Mouse (Mus musculus): ENCODE results near the gene Sele.

DNA sequence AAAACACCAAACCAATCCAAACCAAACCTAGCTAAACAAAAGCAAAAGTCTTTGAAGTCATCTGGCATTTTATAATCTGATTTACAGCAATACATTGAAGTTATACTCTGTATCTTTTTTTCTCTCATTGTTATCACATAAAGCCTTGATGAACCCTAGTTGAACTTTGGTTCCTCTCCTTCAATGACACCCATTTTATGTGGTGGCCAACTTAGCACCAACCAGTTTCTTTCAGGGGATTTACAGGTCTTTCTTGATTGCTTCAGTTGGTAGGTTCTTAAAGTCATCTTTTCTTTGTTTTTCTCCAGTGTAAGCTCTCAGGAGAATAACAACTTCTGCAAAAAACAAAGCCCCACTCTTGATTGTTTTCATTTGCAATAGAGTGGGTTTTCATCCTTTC lies 21.2 kb downstream of the Sele start:
- no peak for TF ChIP-seq POLR2A (IDR thresholded peaks at IDR 0.05; ENCODE audit: control insufficient read depth in 1 of 2, insufficient read depth in 1 of 2, low read depth in 1 of 2, low read length in 2 of 2, poor library complexity in 1 of 2)
- no peak for TF ChIP-seq MAFK (IDR thresholded peaks at IDR 0.05; ENCODE audit: borderline replicate concordance, low read depth, low read length)
- no peak for TF ChIP-seq USF1 (IDR thresholded peaks at IDR 0.05; ENCODE audit: low read depth, low read length)
- no peak for TF ChIP-seq CTCF (IDR thresholded peaks at IDR 0.05 in 2 of 3, conservative IDR thresholded peaks at IDR 0.05 in 1 of 3; ENCODE audit: control insufficient read depth in 1 of 3, insufficient read depth in 1 of 3, low read depth in 2 of 3, low read length in 3 of 3, poor library complexity in 1 of 3, severe bottlenecking in 1 of 3)
